Mouse (Mus musculus): Measurements from ENCODE around the gene Fyco1. TPM values are rescaled to one million over a fixed set of nuclear protein-coding genes. Genes with fewer than 3 reads are reported as not detected.
"Not testable (repeated sequence)": the region's sequence is repeated elsewhere in the genome, so short reads cannot be mapped to it uniquely, and the experiment has no call there.

Fyco1 gene
- polyA plus RNA-seq, 1 experiment: 3.4 TPM

GRCm38 (mm10) chr9:123757326-123757725 is 94.4 kb downstream of the Fyco1 start:
- no peak for DNase-seq (ENCODE audit: low read depth, low spot score)
- WGBS: 56% methylated on average over 2 of the region's 2 CpGs

DNA sequence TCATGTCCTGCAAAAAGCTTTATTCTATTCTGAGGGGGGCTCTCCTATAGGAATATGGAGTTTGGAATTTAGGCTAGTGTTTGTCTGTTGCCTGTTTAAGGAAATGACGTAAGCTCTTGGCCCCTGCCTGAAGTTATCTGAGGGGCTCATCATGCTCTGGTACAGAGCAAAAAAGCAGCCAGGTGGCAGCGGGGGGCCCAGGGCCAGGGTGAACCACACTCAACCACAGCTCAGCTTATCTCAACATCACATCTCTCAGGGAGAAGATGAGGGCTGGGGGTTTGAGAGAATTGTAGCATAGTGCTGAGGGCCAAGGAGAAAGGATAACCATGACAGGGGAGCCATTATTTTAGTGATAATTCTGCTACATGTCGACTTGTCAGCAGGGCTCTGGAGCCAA is 94.9 kb downstream of the Fyco1 start:
- 70% methylated on average over 3 of the region's 3 CpGs for WGBS
- DNase-seq (ENCODE audit: low read depth, low spot score): no peak

- no peak for DNase-seq (ENCODE audit: low read depth, low spot score)
- WGBS: 86% methylated on average over 4 of the region's 4 CpGs
Measured at GRCm38 (mm10) chr9:123754333-123754732, 97.4 kb downstream of the Fyco1 start.

DNA sequence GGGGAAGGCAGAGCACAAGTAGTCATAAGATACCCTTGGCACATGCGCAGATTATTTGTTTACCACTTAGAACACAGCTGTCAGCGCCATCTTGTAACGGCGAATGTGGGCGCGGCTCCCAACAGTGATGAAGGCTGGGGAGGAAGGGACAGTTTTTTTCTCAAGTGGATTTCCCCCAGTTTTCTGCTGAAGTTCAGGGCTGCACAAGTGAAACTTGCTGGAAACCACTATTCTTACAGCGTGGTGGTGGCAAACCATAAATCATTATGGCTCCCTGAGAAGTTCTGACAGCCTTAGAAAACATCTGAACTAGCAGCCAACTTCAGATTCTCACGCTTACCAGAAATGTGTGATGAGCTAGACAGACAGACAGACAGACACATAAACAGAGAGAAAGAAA is 102.0 kb downstream of the Fyco1 start:
- DNase-seq (ENCODE audit: low read depth, low spot score): not testable (repeated sequence)
- 86% methylated on average over 8 of the region's 8 CpGs for WGBS

DNA sequence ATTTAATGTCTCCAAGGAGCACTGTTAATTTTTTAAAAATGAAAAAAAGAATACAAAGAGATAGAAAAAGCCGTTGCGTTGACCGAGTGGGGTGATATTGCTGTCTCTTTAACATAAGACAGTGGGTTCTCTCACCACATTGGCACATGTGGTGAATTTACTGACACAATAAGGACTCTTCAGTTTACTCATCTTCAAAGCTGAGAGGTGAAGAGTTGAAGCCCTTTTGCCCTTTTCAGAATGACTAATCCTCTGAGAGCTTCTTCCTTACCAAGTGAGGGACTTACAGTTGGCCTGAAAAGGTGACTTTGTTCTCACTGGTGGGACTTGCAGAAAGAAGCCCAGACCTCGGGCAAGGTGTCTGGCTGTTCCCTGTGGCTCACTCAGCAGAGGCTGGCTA is 110.9 kb downstream of the Fyco1 start:
- DNase-seq (ENCODE audit: low read depth, low spot score): no peak
- WGBS: 82% methylated on average over 4 of the region's 4 CpGs

Other genes with a start within 250 kb of the Fyco1 start
- gene Slc6a20b, start 219.3 kb downstream of the Fyco1 start, polyA plus RNA-seq (2012; rRNA removed): 1.2 and 1.7 TPM in 2 replicates
- 4.7 and 10.7 TPM in 2 replicates for gene Ccr9, start 173.5 kb downstream of the Fyco1 start, polyA plus RNA-seq (2012; rRNA removed)
- 90.4 and 150 TPM in 2 replicates for gene Slc6a20a, start 173.0 kb downstream of the Fyco1 start, polyA plus RNA-seq (2012; rRNA removed)
- 1.3 and 3.8 TPM in 2 replicates for gene Lztfl1, start 134.2 kb downstream of the Fyco1 start, polyA plus RNA-seq (2012; rRNA removed)
- 3.6 and 3.8 TPM in 2 replicates for gene Cxcr6, start 45.4 kb downstream of the Fyco1 start, polyA plus RNA-seq (2012; rRNA removed)
- 0.30 and 0.64 TPM in 2 replicates for gene Xcr1, start 10.1 kb upstream of the Fyco1 start, polyA plus RNA-seq (2012; rRNA removed)
- gene Ccr1, start 116.8 kb upstream of the Fyco1 start, polyA plus RNA-seq (2012; rRNA removed): 4.4 and 5.2 TPM in 2 replicates
- 0.25 TPM in 1 of 2 replicates, not detected in the other for gene Ccr1l1, start 126.5 kb upstream of the Fyco1 start, polyA plus RNA-seq (2012; rRNA removed)
- 0.11 and 0.19 TPM in 2 replicates for gene Ccr3, start 170.1 kb upstream of the Fyco1 start, polyA plus RNA-seq (2012; rRNA removed)

All from large intestine, adult 2 months (tissue).